Mouse (Mus musculus) thymus, adult 2 months (tissue): ENCODE measurements around the gene Rsrc1.

Experiments used
- CTCF ChIP-seq: fragments of 200-500 bp; IDR thresholded peaks from 2 replicates; pipeline ENCODE4 v1.5.1; 2012; ENCODE audit warnings: mild to moderate bottlenecking, control low read depth, low read length, moderate library complexity, borderline replicate concordance; ENCODE audit not compliant: control insufficient read depth, poor library complexity, insufficient read depth; ENCODE audit errors: extremely low read depth
- POLR2A ChIP-seq: fragments of 200-500 bp; IDR thresholded peaks from 2 replicates; pipeline ENCODE4 v1.6.1; 2012; ENCODE audit warnings: mild to moderate bottlenecking, low read length, control low read depth, moderate library complexity; ENCODE audit not compliant: control insufficient read depth, poor library complexity, insufficient read depth; ENCODE audit errors: extremely low read depth

- TF ChIP-seq CTCF (no peak), POLR2A (no peak)
These were observed 78.6 kb downstream of the Rsrc1 start for GRCm38 (mm10) chr3:67059755-67060154.
